Mouse (Mus musculus): ENCODE measurements around the gene Arhgap22.

Gene Arhgap22

GRCm38 (mm10) chr14:33280921-33281320 lies 67.1 kb downstream of the Arhgap22 start:
- no peak for DNase-seq (ENCODE audit: low read depth, low spot score)

DNA sequence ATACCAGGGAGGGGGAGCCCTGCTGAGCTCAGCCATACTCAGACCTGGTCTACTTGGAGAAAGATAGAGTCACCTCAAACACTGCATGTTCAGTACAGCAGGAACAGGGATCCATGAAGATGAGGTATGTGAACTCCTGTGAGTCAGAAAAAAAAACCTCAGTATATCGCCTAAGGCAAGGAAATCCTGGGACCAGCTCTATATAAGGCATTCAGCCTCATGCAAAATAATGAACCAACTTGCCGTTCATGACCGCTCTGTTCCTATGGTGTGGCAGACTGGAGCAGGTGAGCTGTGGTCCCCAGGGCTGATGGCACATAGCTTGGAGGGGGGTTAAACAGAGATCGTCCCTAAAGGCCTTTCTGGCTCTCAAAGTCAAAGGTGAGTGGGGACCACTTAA lies 68.6 kb downstream of the Arhgap22 start:
- DNase-seq (ENCODE audit: low read depth, low spot score), result no peak

- DNase-seq (ENCODE audit: low read depth, low spot score), result no peak
Measured at GRCm38 (mm10) chr14:33287920-33288319, 74.1 kb downstream of the Arhgap22 start.

DNA sequence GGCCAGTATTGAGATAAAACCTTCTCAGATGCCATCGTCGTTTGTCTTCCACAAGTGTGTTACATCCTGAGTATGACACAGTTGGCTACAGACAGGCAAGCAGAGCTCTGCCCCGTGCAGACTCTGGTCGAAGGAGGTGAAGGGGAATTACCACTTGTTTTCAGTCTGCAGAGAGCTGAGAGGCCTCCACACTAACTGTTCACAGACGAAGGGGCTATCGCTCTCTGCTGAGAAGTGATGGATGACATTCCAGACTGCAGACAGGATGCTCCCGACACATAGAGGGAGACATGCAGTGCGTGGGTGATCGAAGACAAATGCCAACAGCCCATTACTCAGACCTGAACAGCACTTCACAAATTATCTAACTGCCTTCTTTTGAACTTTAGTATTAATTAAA lies 76.2 kb downstream of the Arhgap22 start:
- no peak for DNase-seq (ENCODE audit: low read depth, low spot score)

DNA sequence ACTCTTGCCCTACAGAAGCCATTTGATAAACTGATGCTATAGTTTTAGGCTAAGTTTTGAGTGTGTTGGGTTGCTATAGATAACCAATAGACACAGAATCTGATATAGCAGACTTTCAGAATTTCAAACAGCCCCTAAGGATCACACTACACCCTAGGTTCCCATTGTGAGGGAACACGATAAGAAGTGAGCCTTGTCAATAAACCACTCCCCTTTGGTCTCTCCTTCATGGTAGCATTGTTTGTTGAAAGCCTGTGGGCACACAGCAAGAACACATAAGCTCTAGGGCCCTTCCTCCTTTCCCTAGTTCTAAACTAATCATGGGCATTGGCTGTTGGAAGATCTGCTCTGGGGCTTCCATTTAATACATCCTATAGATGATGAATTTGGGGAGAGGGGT lies 80.7 kb downstream of the Arhgap22 start:
- no peak for DNase-seq (ENCODE audit: low read depth, low spot score)

DNA sequence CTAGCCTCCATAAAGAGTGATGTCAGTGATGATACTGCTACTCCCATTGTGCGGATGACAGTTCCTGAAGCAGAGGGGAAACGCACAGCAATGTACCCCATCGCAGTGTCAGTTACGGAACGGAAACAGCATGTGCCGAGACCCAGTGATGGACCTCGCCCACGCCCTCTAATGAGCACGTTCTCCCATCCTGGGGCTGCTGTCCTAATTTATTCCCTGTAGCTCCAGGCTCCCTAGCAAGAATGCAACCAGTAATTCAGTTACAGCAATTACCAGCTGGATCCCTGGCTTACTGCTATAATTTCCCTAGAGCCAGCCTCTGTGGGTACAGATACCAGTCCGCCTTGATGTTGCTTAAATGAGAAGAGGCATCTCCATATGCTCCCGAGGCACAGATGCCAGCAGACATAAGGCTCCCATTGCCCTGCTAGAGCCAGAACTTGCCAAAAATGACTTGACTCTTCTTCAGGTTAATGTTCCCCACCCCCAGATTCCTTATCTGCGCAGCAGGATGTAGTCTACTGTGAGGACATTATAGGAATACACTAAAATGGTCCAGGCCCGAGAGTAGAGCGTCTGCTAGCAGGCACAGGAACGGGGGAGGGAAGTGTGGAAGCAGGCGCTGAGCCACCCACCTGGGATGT lies 83.0 kb downstream of the Arhgap22 start:
- no peak for DNase-seq (ENCODE audit: low read depth, low spot score)

- DNase-seq (ENCODE audit: low read depth, low spot score), result no peak
Measured at GRCm38 (mm10) chr14:33300591-33300990, 86.8 kb downstream of the Arhgap22 start.

DNA sequence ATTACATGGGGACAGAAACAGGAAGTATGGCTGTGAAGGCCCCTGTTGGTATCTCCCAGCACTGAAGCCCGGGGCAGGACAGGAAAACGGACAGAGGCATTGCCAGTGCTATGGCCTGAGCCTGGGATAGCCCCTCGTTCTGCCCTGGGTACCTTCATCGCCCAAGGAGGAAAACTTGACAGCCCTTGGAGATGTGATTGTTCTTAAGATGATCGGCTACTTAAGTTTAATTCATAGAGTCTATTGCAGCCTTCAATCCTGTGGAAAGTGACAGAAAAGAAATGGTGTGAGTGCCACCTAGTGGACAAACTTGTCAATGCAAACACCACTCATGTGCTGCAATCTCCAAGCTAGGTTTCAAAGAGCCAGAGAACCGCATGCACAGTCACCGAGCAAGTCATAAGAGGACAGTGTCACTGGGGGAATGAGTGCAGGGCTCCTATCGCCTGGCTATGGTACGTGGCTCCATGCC lies 89.6 kb downstream of the Arhgap22 start:
- peak; percentile 58 for DNase-seq (ENCODE audit: low read depth, low spot score)

- no peak for DNase-seq (ENCODE audit: low read depth, low spot score)
Measured at GRCm38 (mm10) chr14:33305645-33306281, 91.9 kb downstream of the Arhgap22 start.

GRCm38 (mm10) chr14:33310719-33311118 lies 96.9 kb downstream of the Arhgap22 start:
- DNase-seq (ENCODE audit: low read depth, low spot score), result no peak

GRCm38 (mm10) chr14:33312309-33312708 lies 98.5 kb downstream of the Arhgap22 start:
- DNase-seq (ENCODE audit: low read depth, low spot score), result no peak

- DNase-seq (ENCODE audit: low read depth, low spot score), result peak; percentile 41
Measured at GRCm38 (mm10) chr14:33313624-33314023, 99.8 kb downstream of the Arhgap22 start.

GRCm38 (mm10) chr14:33314160-33314559 lies 100.3 kb downstream of the Arhgap22 start:
- no peak for DNase-seq (ENCODE audit: low read depth, low spot score)

- DNase-seq (ENCODE audit: low read depth, low spot score), result no peak
Measured at GRCm38 (mm10) chr14:33315111-33315510, 101.3 kb downstream of the Arhgap22 start.

DNA sequence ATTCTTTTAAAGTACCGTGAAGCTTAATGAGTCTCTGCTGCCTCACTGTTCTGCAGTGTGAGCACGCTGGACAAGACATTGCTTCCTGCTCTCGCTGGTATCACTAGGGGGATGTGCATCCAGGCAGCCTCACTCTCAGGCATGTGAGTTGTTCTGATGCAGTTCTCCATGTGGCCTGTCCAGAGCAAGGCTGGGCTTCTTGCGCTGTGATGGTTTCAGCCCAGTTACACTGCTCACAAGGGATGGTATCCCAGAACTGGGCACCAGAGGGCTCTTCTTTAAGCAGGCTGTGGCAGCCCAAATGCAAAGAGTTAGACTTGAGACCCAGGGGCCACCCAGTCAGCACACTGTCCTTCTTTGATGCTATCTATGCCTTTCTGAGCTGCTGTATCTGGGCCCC lies 101.9 kb downstream of the Arhgap22 start:
- no peak for DNase-seq (ENCODE audit: low read depth, low spot score)

GRCm38 (mm10) chr14:33317946-33318345 lies 104.1 kb downstream of the Arhgap22 start:
- no peak for DNase-seq (ENCODE audit: low read depth, low spot score)

DNA sequence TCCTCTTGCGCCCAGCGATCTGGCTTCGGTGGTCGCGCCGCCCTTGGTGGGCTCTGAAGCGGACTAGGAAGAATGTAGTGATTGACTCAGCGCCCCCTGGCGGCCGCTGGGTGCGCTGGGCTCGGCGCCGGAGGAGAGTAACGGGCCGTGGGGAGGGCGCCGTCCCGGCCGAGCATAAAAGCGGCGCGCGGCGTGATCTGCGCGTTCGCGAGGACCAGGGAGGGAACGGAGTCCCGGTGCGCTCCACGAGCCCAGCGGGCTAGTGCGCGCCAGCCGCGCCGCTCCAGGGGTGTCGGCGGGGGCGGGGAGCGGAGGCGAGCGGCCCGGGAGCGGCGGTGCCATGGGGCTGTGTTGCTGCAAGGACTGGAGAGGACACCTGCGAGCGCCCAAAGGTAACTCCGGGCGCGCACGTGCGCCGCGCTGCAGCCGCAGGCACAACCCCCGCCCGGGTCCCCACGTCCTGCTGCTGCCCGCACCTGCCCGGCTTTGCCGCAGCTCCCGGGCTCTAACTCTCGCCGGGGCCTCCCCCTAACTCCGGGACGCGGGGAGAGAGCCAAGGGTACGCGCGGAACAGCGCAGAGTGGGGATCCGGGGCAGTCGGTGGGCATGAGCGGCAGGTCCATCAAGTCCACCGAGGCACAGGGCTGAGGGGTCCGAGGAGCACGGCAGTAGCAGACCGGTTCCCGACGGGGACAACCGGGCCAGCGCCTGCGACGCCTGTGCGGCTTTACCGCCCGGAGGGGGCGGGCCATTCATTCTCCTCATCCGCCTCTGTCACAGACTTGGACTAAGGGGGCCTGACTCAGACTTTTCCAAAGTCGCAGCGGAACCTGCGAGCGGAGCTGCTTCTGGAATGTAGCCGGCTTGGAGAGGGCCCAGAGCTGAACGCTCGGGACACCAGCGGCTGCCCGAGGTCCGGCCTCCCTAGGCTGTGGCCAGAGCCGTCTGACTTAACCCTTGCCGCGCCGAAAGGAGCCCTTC lies 106.0 kb downstream of the Arhgap22 start:
- DNase-seq (ENCODE audit: low read depth, low spot score), result peak; percentile 42

GRCm38 (mm10) chr14:33320856-33321255 lies 107.0 kb downstream of the Arhgap22 start:
- no peak for DNase-seq (ENCODE audit: low read depth, low spot score)

DNA sequence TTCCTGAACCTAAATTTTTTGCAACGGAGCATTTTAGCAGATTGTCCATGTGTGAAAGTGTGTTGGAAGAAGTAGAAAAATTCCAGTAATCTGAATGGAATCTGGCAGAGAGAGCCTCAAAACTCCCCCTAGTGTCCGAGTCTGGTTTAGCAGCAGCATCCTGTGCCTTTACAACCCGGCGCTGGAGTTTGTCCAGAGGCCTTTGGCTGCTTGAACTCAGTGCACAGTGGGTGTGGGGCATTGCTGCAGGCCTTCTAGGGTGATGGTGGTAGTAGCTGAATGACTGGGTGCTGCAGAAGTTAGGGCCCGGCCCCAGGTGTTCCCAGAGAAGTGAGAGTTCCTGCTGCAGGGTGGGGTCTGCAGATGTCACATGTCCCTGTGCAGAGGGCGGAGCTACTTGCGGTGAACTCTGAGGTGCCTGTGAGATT lies 108.8 kb downstream of the Arhgap22 start:
- DNase-seq (ENCODE audit: low read depth, low spot score), result peak; percentile 17

DNA sequence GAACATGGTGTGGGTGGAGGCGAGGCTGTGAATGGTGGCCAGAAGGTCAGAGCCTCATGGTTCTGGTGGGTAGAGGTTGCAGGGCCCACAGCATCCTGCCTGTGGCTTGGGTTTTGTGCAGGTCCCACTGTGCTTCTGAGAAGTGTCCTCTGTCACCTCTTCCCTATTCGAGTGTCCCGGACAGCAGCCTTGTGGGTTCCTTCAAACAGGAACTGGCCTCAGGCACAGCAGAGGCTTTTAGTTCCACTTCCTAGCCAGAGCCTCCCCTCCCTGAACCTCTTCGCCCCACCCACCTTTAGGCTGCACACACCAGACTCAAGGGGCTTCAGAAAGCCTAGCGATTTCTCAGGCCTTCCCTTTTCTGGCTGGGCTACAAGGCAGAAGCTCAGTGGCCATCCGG lies 110.7 kb downstream of the Arhgap22 start:
- DNase-seq (ENCODE audit: low read depth, low spot score), result no peak

DNA sequence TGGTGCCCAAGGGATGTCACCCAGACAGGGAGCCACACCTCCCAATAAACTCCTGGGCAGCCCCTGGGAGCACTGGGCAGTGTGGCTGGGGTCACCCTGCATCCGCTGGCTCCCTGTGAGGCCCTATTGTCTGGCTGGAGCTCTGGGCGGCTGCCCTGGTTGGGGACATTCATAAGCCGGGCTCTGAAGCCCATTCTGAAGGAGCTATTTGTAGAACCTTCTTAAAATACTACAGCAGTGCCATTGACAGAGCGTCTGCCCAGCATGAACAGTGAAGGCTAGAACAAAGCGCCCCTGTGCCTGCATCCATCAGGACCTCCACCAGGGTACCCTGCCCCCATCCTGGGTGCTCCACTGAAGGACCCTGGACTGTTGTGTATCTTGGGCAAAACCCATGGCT lies 114.5 kb downstream of the Arhgap22 start:
- DNase-seq (ENCODE audit: low read depth, low spot score), result no peak

DNA sequence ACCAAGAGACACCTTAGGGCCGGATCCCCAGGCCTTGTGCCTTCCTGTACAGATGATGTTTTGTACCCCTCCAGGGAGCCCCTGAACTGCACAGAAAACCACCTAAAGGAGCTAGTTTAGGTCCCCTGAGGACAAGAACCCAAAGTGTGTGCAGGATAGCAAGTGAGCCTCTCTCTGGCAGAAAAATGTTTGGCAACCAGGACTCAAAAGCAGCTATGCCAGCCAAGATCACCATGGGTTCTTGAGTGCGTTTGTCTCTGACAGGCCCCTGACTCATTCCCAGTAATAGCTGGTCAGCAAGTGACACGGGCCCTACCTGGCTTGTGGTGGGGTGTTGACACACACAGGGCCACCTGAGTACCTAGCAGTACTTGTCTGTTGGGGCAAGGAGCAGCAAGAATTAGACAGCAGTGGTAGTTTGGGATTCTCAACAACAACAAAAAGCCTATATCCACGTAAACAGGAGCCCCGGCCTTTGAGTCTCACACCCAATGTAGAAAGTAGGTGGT lies 115.5 kb downstream of the Arhgap22 start:
- DNase-seq (ENCODE audit: low read depth, low spot score), result no peak

Data from CD4-positive helper T cell, adult 2 months (primary cell).